Mouse (Mus musculus) layer of hippocampus, adult 9-11 months (tissue): ENCODE measurements around the gene Ptcd2.
"Not testable (repeated sequence)": the region's sequence is repeated elsewhere in the genome, so short reads cannot be mapped to it uniquely, and the experiment has no call there.

Experiments
- DNase-seq: peaks from one replicate; pipeline ENCODE4 v3.0.0; 2022

Ptcd2 gene

DNA sequence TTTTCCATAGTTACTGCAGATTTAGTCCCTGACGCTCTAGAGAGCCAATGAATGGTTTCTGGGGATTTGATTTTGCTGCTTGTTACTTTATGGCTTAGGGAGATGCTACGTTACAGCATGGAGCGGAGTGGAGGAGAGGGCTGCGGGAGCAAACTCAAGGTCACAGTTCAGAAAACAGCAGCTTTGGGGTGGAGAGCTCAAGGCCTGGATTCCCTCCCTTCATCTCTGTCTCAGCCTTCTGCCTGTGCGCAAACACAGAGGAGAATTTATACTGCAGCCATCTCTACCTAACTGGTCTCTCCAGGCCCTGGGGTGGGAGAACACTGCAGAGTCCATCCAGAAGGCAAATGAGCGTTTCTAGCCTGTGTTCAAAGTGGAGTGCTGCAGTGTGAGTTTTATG lies 10.6 kb upstream of the Ptcd2 start:
- no peak for DNase-seq

DNA sequence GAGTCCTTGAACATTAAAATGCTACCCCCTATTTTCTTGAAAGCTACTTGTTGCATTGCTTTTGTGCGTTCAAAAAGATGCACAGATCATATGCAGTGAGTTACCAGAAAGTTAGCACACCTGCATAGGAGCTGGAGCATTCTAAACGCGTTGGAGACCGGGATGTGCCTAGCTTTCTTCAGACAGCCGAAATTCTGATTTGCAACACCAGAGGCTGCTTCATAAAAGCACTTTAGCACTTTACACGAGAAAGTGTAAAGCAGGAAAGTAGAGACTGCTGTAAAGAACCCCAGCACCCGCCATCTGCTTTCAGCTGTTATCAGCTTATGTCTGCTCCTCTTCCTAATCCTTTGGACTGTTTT lies 9.0 kb upstream of the Ptcd2 start:
- no peak for DNase-seq

DNA sequence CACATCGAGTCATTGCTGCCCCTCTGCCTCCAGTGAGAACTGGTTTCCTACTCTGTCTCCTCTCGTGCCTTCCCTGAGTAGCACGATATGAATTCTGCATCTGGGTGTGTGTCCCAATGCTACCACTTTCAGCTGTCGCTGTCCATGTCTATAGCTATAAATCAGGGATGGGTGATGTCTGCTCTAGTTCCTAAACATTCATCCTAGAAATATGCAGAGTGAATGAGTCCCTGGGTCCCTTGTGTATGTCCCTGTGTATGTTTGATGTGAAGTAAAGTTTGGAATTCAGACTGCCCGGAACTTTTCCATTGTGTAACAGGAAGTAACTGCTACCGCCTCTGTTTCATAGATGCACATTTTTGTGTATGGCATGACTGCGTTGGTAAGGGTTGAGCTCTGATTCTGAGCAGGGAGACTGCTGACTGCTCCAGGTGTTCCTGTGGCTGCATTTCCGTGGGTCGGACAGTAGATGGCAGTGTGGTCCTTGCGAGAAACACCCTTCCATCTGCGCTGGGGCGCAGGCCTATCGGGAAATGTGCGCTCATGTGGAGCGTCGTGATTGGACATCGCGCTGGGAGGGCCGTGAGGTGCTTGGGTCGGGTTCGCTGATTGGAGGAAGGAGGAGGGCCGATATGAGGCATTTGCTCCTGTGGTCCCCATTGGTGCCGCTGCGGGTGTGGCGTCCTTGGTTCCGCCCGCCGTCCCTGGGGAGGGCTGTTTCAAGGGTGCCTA lies 8.4 kb upstream of the Ptcd2 start:
- peak; percentile 98 for DNase-seq

GRCm38 (mm10) chr13:99351596-99351995 lies 7.1 kb upstream of the Ptcd2 start:
- no peak for DNase-seq

DNA sequence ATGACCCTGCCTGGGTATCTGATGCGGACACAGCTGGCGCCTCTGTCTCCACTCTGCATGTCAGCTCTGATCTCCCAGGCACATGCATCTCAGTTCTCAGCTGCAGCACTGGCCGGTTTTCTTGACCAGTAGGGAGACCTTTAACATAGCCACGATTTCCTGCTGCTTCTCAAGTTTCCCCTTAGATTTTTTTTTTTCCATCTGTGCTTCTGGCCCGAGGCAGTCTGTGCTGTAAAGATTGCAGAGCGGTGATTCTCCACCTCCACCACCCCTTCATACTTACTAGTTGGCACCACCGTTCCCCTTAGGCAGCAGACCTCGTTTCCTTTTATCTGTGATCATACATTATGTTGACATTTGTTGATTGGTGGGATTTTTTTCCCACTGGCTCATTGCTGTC lies 6.7 kb upstream of the Ptcd2 start:
- DNase-seq, result no peak

- DNase-seq, result no peak
Observed at GRCm38 (mm10) chr13:99350009-99350408, 5.5 kb upstream of the Ptcd2 start.

- no peak for DNase-seq
Observed at GRCm38 (mm10) chr13:99343876-99344598, 468 bp downstream of the Ptcd2 start.

GRCm38 (mm10) chr13:99341504-99341903 lies 3.0 kb downstream of the Ptcd2 start:
- DNase-seq, result no peak

DNA sequence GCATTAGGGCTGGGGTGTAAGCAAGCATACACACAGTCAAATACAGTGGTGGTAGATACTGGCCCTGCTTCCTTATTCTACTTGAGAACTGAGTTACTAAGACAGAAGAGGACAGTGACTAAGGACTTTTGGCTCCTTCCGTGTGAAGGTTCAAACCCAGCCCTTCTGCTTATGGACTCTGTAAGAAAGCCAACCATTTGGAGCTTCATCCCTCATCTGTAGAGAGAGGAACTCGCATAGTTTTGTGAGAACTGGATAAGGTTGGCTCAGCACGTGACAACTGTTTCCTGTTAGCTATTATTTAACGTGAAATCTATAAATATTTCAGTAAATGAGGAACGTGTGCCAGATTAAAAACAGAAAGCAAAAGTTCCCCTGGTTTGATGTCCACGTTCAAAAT lies 7.0 kb downstream of the Ptcd2 start:
- DNase-seq, result no peak

DNA sequence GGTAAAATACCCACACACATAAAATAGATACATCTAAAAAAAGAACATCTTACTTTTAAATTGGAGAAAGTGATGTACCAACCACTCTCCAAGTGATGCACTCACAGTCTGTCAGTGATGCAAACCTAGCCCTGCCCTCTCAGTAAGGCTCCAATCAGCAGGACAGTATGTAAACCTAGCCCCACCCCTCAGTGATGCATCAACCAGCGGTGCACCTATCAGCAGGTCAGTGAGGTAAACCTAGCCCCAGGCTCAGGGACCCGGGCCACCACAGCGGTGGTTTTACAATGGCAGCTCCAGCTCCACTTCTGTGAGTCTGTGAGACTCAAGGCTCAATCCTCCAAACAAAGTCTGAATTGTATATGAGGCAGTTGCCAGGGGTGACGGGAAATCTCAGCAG lies 13.2 kb downstream of the Ptcd2 start:
- DNase-seq, result no peak

GRCm38 (mm10) chr13:99324337-99324685 lies 20.2 kb downstream of the Ptcd2 start:
- DNase-seq, result peak; percentile 26

DNA sequence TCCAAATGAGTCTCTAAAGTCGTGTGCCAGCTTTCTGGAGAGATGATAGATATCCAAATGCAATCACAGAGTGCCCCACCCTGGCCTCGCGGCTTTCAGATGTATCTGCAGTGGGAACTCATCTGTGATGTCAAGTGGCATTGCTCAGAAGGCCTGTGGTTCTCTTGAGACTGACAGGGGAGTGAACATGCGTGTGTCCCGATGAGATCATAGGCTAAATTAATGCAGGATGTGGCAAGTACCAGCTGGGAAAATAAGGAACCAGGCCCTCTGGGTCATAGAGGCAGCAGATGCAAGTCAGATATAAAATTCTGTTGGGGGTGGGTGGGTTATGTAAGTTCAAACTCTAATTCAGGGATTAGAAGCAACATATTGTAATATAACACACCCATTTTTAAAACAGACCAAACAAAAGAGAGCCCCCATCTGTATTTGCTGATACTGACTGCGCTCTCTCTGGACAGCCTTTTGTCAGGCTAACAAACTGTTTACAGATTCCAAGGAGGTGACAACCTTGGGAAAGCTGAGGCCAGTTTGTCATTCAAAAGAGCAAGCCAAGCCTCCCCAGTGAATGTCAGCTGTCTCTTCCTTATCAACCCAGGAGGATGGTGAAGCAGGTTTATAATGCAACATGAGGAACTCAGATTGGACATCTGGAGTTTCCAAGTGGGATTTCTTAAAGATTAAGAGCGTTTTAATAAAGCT lies 20.7 kb downstream of the Ptcd2 start:
- DNase-seq, result peak; percentile 40

DNA sequence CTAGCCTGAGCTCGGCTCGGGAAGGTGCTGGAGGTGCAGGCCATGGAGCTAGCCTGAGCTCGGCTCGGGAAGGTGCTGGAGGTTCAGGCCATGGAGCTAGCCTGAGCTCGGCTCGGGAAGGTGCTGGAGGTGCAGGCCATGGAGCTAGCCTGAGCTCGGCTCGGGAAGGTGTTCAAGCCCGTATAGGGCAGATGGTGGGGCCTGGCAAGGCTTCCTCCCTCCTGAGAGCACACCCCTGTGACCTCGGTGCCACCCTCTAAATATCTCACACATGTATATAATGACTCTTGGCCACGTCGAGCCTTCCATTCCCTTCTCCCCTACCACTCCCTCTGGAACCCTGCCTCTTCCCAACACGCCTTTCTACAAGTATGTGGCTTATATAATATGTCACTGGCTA lies 21.6 kb downstream of the Ptcd2 start:
- DNase-seq, result not testable (repeated sequence)

GRCm38 (mm10) chr13:99320453-99320852 lies 24.1 kb downstream of the Ptcd2 start:
- no peak for DNase-seq

DNA sequence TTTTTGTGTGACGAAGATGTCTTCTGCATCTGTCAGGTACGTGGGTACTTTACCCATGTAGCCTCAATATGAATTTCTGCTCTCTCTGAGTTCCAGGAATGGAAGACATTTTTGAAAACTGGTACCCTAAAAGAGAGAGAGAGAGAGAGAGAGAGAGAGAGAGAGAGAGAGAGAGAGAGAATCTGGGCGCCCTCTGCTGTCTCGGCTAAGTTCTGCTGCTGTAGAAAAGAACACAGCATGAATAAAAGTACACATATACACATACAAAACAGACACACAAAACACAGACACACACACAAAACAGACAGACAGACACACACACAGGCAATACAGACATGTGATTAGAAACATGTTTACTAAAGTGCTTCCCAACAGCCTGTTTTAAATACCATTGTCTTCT lies 27.4 kb downstream of the Ptcd2 start:
- DNase-seq, result peak; percentile 37

DNA sequence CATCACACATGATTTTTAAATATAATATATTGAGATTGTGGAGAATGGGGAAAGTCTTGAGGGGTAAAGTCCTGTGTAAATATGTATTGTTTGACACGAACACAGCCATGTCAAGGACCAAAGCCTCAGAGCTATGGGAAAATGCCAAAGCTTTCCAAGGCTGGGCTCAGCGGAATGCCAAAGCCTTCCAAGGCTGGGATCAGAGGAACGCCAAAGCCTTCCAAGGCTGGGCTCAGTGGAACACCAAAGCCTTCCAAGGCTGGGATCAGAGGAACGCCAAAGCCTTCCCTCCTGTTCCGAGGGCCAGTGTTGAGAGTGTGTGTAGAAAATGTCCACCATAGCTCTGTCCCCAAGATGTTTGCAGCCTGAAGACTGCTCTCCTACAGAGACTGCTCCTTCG lies 28.1 kb downstream of the Ptcd2 start:
- DNase-seq, result no peak

- no peak for DNase-seq
Observed at GRCm38 (mm10) chr13:99314657-99315181, 29.8 kb downstream of the Ptcd2 start.

DNA sequence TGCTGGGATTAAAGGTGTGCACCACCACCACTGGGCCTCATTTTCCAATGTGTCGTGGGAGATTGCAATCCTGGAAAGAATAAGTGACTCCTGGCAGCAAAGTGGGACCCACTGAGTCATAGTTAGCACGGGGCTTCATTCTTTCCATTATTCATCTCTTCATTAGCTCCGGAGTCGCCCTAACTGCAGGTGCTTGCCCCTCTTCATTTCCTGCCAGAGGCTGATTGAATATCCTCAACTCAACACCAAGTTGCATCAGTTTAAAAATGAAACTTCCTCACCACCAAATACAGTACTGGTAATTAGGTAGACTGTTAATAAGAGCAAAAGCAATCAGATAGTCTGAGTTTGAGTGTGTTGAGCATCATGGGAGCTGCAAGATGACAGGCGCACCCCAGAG lies 30.4 kb downstream of the Ptcd2 start:
- no peak for DNase-seq

- DNase-seq, result no peak
Observed at GRCm38 (mm10) chr13:99308393-99308792, 36.1 kb downstream of the Ptcd2 start.

GRCm38 (mm10) chr13:99307930-99308359 lies 36.6 kb downstream of the Ptcd2 start:
- DNase-seq, result no peak

DNA sequence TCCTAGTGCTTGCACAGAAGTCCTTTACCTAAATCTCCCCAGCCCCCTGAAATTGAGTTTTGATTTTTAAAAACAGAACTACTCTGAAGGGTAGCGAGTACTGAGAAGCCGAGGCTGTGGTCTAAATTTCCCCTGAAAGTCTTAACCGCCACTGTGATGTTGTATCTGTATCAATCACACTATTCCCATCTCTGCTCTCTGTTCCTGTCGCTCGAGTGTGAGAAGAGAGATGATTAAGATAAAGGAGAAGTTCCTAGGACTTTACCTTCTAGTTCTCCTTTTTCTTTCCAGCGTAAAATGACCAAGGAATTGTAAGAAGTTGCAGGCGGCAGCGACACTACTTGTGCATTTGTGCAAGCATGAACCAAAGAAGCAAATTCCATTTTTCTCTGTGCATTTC lies 38.3 kb downstream of the Ptcd2 start:
- no peak for DNase-seq

GRCm38 (mm10) chr13:99305186-99305585 lies 39.3 kb downstream of the Ptcd2 start:
- no peak for DNase-seq

GRCm38 (mm10) chr13:99304365-99304764 lies 40.1 kb downstream of the Ptcd2 start:
- no peak for DNase-seq

GRCm38 (mm10) chr13:99303846-99304245 lies 40.7 kb downstream of the Ptcd2 start:
- peak; percentile 58 for DNase-seq
